Mouse (Mus musculus) lung, postnatal 0 days (tissue): ENCODE measurements around the gene Rorb. TPM values are rescaled to one million over a fixed set of nuclear protein-coding genes. Genes with fewer than 3 reads are reported as not detected.

Experiments
- ATAC-seq: fragments of 200-750 bp; cut with Nextera tagmentation; 2 replicates; pipeline ENCODE4 v1.8.0; 2017; ENCODE audit warnings: moderate library complexity
- DNase-seq: peaks from one replicate; pipeline ENCODE4 v3.0.0-alpha.2; 2016; ENCODE audit warnings: low spot score
- H3K27ac ChIP-seq: fragments of 300-500 bp; sonication (generic); 2 replicates; pipeline ENCODE4 v1.5.1; 2014; ENCODE audit warnings: antibody characterized with exemption, mild to moderate bottlenecking, low read length, mixed read lengths
- H3K27me3 ChIP-seq: fragments of 300-500 bp; sonication (generic); replicated peaks from 2 replicates; pipeline ENCODE4 v1.6.1; 2014; ENCODE audit warnings: low read length, mixed read lengths; ENCODE audit not compliant: insufficient read depth
- H3K36me3 ChIP-seq: fragments of 300-500 bp; sonication (generic); 2 replicates; pipeline ENCODE4 v1.6.1; 2014; ENCODE audit warnings: low read length, mixed read lengths; ENCODE audit not compliant: insufficient read depth
- H3K4me1 ChIP-seq: fragments of 300-500 bp; sonication (generic); 2 replicates; pipeline ENCODE4 v1.6.1; 2014; ENCODE audit warnings: antibody characterized with exemption, low read depth, low read length, mixed read lengths; ENCODE audit not compliant: insufficient read depth
- H3K4me2 ChIP-seq: fragments of 300-500 bp; sonication (generic); replicated peaks from 2 replicates; pipeline ENCODE4 v1.6.1; 2014; ENCODE audit warnings: low read depth, mild to moderate bottlenecking, low read length, moderate library complexity, mixed read lengths
- H3K4me3 ChIP-seq: fragments of 300-500 bp; sonication (generic); 2 replicates; pipeline ENCODE4 v1.5.1; 2014; ENCODE audit warnings: low read depth, low read length
- H3K9ac ChIP-seq: fragments of 300-500 bp; sonication (generic); replicated peaks from 2 replicates; pipeline ENCODE4 v1.6.1; 2014; ENCODE audit warnings: low read depth, mild to moderate bottlenecking
- H3K9me3 ChIP-seq: fragments of 300-500 bp; sonication (generic); 2 replicates; pipeline ENCODE4 v1.6.1; 2016; ENCODE audit warnings: low read length, mixed read lengths
- CTCF ChIP-seq: IDR thresholded peaks from 2 replicates; pipeline ENCODE4 v1.5.1; 2016; ENCODE audit warnings: antibody characterized with exemption, mild to moderate bottlenecking
- EP300 ChIP-seq: IDR thresholded peaks from 2 replicates; pipeline ENCODE4 v1.6.1; 2016; ENCODE audit warnings: antibody characterized with exemption, mild to moderate bottlenecking, control low read depth
- WGBS: fragments of 180-500 bp; shearing (Covaris S2); extraction: QIAGEN DNeasy Blood & Tissue Kit; methylation state at CpG from one replicate; pipeline ENCODE4 v1.1.7; 2014; 5-methylcytosine and 5-hydroxymethylcytosine counted together
- polyA plus RNA-seq: library from polyadenylated mRNA; unstranded; fragments of >200 nt; fragmentation: Nextera tagmentation; extraction: Ambion mirVana; gene quantifications from 2 replicates; pipeline ENCODE4 v1.2.1, GENCODE M21; 2015

Rorb gene
- polyA plus RNA-seq, 1 experiment from 2014 or later = 0.14 TPM

DNA sequence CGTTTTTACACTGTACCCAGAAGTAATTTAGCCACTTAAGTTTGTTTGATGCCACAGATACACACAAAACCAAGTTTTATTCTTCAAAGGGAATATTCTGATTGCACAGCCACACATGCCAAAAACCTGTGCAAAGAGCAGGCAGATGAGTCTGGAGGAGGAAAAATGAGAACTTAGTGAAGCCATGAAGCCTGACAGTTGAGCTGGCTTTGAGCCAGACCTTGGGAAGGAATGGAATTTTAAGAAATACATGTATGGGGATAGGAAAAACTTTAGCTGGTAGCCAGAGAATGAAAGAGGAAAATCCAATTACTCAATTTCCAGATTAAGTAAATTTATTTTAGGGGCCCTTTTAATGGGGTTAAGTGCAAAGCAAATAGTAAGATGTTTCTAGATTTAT is 113.3 kb downstream of the Rorb start:
- WGBS = 47% methylated on average over 1 of the region's 1 CpGs
- Histone ChIP-seq H3K4me2 (no peak overlapping the region), H3K9me3 (no peaks in the 10 kb centered on the region), H3K9ac (no peak overlapping the region), H3K4me1 (no peaks in the 10 kb centered on the region), H3K27me3 (no peaks in the 10 kb centered on the region), H3K4me3 (no peak overlapping the region), H3K36me3 (no peaks in the 10 kb centered on the region), H3K27ac (no peak overlapping the region)
- DNase-seq (no peak), ATAC-seq (no peak)
- no peak for TF ChIP-seq EP300
- no peak for TF ChIP-seq CTCF

DNA sequence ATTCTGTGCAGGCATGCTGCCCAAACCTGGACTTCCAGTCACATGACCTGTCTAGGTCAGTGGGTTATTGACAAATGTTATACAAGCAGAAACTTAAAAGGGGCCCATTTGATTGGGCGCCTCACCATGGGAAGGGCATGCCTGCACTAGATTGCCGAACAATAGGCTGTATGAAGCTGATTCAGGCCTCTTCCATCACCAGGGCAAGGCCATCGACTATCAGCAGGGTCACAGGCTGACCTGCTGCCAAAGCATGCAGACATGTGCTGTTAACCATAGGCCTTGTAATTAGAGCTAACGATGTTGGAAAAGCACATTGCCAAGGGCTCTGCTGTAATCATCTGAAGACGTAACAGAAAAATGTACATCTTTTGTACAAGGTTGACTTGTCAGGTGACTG is 131.0 kb downstream of the Rorb start:
- whole genome bisulfite sequencing = 78% methylated on average over 5 of the region's 5 CpGs
- DNase-seq (no peak), ATAC-seq (no peak)
- Histone ChIP-seq H3K27me3 (no peaks in the 10 kb centered on the region), H3K36me3 (no peaks in the 10 kb centered on the region), H3K27ac (no peak overlapping the region), H3K9me3 (no peaks in the 10 kb centered on the region), H3K4me2 (no peak overlapping the region), H3K4me1 (no peaks in the 10 kb centered on the region), H3K4me3 (no peak overlapping the region), H3K9ac (no peak overlapping the region)
- no peak for TF ChIP-seq CTCF
- TF ChIP-seq EP300 = no peak

DNA sequence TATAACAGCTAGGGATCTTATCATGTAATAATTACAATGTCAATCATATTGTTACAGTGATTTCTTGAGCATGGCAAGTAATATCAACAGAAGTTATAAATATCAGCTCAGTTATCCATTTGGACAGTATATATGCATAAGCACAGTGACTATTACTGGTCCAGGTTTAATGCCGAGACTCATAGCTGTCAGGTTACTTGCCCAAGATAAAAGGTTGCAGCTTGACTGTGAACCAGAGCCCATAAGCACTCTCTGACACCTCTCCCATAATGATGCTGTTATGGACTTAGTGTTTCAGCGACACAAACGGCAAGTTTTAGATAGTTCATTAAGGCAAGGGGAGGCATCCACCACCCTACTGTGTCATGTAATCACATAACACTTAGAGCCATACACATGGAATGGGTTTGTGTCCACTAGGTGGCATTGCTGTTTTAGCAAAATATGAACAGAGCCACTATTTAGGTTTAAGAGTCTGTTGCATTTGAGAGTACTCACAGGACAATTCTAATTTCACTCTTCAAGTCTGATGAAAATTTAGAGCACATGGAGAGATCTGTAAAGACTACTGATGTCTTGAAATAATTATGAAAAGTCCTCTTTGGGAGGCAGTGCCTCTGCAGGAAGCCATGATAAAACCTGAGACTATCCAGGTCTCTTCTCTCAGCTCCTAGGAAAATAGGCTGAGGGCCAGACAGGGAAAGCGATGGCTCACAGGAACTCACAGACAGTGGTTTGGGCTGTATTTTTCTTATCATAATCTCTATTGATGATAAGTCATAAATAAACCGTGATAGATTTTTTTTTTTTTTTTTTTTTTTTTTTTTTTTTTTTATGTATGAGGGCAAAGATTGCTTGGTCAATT is 136.0 kb downstream of the Rorb start:
- H3K36me3 ChIP-seq = no peaks in the 10 kb centered on the region
- H3K9me3 ChIP-seq = no peaks in the 10 kb centered on the region
- H3K4me2 ChIP-seq = no peak overlapping the region
- no peak overlapping the region for H3K27ac ChIP-seq
- H3K27me3 ChIP-seq = no peaks in the 10 kb centered on the region
- TF ChIP-seq EP300 (no peak), CTCF (peak; percentile 87)
- DNase-seq = peak; percentile 63
- no peak overlapping the region for H3K4me3 ChIP-seq
- peak; percentile 41; the same call in 1 of the 2 replicates for ATAC-seq
- no peaks in the 10 kb centered on the region for H3K4me1 ChIP-seq
- no peak overlapping the region for H3K9ac ChIP-seq
- WGBS = 56% methylated on average over 5 of the region's 5 CpGs

DNA sequence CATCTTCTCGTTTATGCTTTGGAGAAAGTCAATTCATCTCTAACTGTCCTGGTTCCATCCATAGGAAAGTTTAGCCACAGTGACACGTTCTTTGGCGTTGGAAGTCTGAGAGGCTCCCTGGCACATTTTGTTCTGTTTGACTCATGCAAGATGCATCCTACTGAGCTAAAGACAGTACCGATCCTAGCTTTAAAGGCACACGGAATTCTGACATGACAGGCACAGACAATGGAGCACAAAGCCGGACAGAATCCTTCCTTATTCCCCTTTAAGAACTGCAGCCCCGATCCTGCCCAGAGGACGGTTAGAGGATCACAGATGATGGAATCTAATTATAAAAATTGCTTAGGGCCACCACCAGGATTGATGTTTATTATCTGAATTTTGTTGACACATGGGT is 141.6 kb downstream of the Rorb start:
- no peak overlapping the region for H3K4me3 ChIP-seq
- H3K4me1 ChIP-seq = no peaks in the 10 kb centered on the region
- no peak overlapping the region for H3K4me2 ChIP-seq
- H3K9ac ChIP-seq = no peak overlapping the region
- WGBS = 66% methylated on average over 8 of the region's 8 CpGs
- H3K36me3 ChIP-seq = no peaks in the 10 kb centered on the region
- ATAC-seq (no peak), DNase-seq (no peak)
- H3K27me3 ChIP-seq = no peaks in the 10 kb centered on the region
- TF ChIP-seq EP300 = no peak
- TF ChIP-seq CTCF = no peak
- no peak overlapping the region for H3K27ac ChIP-seq
- H3K9me3 ChIP-seq = no peaks in the 10 kb centered on the region

DNA sequence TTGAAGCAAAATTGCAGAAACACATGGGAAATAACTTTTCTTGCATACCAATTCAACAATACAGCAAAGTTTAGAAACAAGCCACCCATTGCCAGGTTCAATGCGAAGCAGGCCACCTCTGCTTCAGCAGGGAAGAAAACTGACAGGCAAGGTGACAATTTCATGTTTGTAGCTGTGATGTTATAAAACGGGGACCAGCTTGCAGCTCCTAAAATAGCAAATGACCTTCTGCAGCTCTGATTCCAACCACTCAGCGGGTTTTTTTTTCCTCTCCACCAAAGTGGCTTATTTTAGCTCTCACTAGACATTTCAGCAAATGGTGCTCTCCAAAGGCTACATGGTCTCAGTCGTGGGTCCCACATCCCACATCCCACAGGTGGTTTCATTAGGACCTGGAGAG is 143.7 kb downstream of the Rorb start:
- no peaks in the 10 kb centered on the region for H3K4me1 ChIP-seq
- no peak for TF ChIP-seq CTCF
- no peak for TF ChIP-seq EP300
- H3K4me3 ChIP-seq = no peak overlapping the region
- no peak overlapping the region for H3K4me2 ChIP-seq
- no peak overlapping the region for H3K27ac ChIP-seq
- H3K9me3 ChIP-seq = no peaks in the 10 kb centered on the region
- no peaks in the 10 kb centered on the region for H3K36me3 ChIP-seq
- no peaks in the 10 kb centered on the region for H3K27me3 ChIP-seq
- ATAC-seq (no peak), DNase-seq (no peak)
- WGBS = 60% methylated on average over 4 of the region's 4 CpGs
- no peak overlapping the region for H3K9ac ChIP-seq

DNA sequence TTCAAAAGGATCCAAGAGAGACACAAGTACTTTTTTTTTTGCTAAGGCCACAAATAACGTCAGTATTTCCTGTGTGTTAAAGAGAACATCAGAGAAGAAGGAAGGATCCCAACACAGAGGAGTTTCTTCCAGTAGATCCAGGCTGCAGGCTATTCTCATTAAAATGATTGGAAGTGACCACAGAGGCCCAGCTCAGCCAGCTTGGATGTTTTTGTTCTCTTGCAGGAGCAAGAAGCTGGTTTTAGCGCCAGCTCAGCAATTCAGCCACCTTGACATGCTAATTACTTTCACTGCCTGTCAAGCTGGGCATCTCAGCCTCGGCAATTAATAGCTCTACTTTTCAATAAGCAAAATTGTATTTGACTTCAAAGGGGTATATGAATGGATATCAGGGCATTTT is 151.1 kb downstream of the Rorb start:
- H3K4me3 ChIP-seq = no peak overlapping the region
- H3K27ac ChIP-seq = no peak overlapping the region
- no peaks in the 10 kb centered on the region for H3K4me1 ChIP-seq
- H3K4me2 ChIP-seq = no peak overlapping the region
- no peaks in the 10 kb centered on the region for H3K9me3 ChIP-seq
- WGBS = 46% methylated on average over 3 of the region's 3 CpGs
- ATAC-seq (no peak), DNase-seq (no peak)
- no peaks in the 10 kb centered on the region for H3K27me3 ChIP-seq
- TF ChIP-seq CTCF = no peak
- no peak for TF ChIP-seq EP300
- H3K36me3 ChIP-seq = no peaks in the 10 kb centered on the region
- H3K9ac ChIP-seq = no peak overlapping the region
